Mouse (Mus musculus): ENCODE measurements at regions not wholly inside any gene's neighbourhood (a gene's known extent, or its start where the extent isn't known, plus 50 kb on each side); places are given as distances from the start of the nearest gene placed in this dataset.

DNA sequence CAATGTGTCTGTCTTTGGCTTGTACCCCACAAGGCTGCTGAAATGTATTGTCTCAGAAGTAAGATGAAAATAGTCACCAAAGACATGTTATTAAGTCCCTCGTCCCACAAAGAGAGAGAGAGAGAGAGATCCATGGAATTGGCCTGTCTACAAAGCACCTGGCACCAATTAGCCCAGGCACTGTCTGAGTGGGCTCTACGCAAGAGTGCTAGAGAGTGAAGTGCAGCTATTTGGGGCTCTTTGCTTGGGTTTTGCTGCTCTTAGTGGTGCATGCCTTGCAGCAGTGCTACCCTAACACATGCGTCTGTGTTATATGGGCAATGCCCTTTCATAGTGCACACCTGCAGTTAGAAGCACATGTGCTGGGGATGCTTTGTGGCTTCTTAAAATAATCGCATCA lies 185.4 kb upstream of the Sfrp2 start:
- TF ChIP-seq FOSL1 (IDR thresholded peaks at IDR 0.05; ENCODE audit: insufficient read depth, low read length, poor library complexity, severe bottlenecking) (no peak), CTCF (IDR thresholded peaks at IDR 0.05; ENCODE audit: control insufficient read depth, insufficient read depth, insufficient read length) (no peak), USF1 (IDR thresholded peaks at IDR 0.05; ENCODE audit: low read depth) (no peak), CEBPB (IDR thresholded peaks at IDR 0.05; ENCODE audit: low read depth) (no peak), MYOG (IDR thresholded peaks at IDR 0.05; ENCODE audit: control insufficient read depth, extremely low read depth, insufficient read length) (no peak), MAX (IDR thresholded peaks at IDR 0.05) (no peak)
